Mouse (Mus musculus): ENCODE results near the gene Timm17a.

The Timm17a gene

GRCm38 (mm10) chr1:135280646-135281045, 32.9 kb downstream of the Timm17a start:
- no peak for DNase-seq (ENCODE audit: low read depth, low spot score)

DNA sequence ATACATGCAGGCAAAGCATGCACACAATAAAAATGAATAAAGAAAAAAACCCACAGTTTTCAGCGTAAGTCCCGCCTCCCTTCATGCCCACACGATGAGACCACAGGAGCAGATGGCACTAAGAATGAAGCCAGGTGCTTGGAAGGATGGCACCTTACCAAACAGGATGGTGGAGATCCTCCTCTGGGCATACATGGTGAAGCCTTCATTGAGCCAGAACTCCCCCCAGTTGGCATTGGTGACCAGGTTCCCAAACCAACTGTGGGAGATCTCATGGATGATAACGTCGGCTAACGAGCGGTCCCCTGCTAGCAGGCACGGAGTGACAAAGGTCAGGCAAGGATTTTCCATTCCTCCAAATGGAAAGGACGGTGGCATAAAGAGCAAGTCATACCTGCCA, 42.2 kb downstream of the Timm17a start:
- no peak for DNase-seq (ENCODE audit: low read depth, low spot score)

DNA sequence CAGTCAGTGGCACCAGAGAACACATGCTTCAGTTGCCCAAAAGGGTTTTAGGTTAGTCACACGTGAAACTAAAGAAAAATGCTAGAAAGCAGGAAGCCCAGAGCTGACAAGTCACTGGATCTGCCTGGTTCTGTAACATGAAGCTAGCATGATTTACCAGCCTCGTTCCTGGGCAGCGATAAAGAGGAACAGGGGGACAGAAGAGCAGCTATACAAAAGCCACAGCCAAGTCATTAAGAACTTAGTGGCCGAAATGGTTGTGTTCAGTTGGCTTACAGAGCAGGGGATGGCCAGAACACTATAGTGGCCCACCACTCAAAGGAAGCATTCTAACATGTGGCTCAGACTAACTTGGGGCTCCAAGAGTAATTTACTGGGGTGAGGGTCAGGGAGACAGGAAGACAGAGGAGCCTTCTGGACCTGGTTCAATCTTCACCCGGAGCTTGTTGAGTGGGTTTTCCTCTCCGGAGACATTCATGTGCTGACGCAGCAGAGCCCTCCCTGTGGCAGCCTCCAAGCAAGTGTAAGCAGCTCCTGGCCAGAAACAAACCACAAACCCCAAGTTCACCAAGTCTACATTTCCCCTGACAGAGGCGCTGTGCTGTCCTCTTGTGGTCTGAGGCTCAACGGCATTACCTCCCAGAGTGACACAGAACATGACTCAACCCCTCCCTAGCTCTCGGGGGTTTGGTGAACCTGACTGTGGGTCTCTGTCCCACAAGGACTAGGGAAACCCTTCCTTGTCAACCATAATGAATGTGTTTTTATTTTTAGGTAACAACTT, 45.7 kb downstream of the Timm17a start:
- peak; percentile 58 for DNase-seq (ENCODE audit: low read depth, low spot score)

GRCm38 (mm10) chr1:135265834-135266233, 47.7 kb downstream of the Timm17a start:
- DNase-seq (ENCODE audit: low read depth, low spot score), result no peak

DNA sequence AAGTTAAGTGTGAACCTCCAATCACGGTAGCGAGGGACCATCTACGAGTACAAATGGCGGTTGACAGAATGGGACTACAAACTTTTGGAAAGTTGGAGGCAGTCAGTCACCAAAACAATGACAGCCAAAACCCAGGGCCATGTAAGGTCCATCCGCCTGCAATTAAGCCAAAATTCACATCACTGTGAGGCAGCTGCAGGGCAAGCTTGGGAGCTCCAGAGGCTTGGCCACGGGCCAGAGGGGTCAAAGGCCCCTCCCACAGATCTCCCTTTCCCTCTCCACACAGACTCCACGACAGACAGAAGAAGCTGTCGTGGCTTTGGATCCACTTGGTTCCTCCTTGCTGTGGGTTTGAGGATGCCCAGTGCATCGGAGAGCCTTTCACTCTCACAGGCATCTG, 50.3 kb downstream of the Timm17a start:
- DNase-seq (ENCODE audit: low read depth, low spot score), result no peak

DNA sequence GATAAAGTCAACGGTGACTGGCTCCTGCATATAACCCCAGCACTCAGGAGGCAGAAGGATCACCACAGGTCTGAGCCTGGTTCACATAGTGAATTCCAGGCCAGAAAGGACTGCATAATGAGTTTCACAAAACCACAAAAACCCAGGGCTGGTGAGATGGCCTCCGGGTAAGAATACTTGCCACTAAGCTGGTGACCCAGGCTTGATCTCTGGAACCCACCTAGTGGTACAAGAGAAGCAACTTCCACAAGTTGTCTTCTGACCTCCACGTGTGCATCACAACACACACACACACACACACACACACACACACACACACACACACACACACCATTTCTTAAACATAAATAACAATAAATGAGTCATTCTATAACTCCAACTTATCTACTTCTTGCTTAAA, 51.2 kb downstream of the Timm17a start:
- no peak for DNase-seq (ENCODE audit: low read depth, low spot score)

- no peak for DNase-seq (ENCODE audit: low read depth, low spot score)
Observed at GRCm38 (mm10) chr1:135260931-135261330, 52.6 kb downstream of the Timm17a start.

GRCm38 (mm10) chr1:135259128-135259436, 54.5 kb downstream of the Timm17a start:
- peak; percentile 74 for DNase-seq (ENCODE audit: low read depth, low spot score)

DNA sequence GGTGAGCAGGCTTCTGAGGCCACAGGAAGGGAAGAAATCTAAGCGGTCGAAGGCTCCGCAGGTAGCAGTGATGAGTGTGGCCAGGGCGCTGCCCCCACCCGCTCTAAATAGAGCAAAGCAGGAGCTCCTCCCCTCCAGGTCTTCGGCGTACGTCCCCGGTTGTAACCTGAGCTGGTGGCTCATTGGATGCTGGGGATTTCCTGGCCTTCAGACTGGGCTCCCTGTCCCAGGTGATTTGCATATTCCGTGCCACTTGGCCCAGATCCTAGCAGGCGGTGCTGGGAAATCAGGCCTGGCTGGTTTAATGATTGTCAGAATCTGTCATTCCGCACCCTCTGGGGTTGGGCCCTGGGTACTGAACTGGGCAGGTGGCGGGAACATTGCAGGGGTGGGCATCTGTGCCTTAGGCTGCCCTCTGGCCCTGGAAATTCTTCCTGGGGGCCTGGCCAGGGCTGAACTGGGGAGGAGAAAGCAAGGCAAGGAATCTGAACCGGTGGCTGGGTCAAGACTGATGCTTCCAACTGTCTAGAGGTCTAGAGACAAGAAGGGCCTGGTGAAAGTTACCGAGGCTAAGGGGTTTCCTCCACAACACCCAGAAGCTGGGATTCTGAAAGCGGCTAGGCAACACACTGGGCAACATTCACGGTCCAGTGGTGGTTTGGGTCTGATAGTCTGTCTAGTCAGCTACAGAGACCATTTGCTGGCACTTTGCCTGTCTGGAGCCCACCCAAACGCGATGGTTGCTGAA, 55.0 kb downstream of the Timm17a start, which contains the start of gene Elf3:
TSS of gene Elf3 (minus strand) at position 189 of the 748 bp plus-strand sequence.
- no peak for DNase-seq (ENCODE audit: low read depth, low spot score)

DNA sequence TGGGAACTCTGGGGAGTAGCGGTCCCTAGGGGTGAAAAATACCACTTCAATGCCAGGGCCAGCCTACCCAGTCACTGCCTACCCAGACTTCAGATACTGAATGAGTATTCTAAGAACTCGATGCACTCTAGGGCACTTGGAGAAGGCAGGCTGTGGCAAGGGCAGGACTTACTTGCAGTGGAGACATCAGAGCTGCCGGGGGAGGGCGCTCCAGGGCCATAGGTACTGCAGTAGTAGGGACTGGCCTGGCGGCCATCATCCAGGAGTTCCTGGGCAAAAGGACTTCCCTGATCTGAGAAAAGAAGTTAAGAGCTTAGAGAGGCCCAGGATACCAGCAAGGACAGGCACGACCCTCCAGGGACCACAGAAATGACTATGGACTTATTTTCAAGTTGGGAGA, 57.3 kb downstream of the Timm17a start:
- no peak for DNase-seq (ENCODE audit: low read depth, low spot score)

DNA sequence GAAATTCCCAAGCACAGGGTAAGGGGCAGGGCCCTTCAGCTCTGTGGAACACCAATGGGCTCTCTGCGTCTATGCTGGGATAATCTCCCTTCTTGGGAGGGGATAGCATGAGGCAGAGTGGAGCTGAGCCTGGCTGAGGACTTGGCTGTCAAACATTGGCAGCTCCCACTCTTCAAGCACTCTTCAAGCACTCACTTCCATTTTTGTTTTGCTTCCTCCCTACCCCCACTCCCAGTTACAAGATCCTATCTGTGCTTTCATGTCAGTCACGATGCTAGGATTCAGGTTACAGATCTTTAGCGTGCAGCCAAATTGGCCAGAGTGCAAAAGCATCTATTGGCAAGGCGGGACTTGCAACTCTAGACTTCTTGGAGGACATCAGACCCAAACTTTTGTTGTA, 60.7 kb downstream of the Timm17a start:
- DNase-seq (ENCODE audit: low read depth, low spot score), result no peak

DNA sequence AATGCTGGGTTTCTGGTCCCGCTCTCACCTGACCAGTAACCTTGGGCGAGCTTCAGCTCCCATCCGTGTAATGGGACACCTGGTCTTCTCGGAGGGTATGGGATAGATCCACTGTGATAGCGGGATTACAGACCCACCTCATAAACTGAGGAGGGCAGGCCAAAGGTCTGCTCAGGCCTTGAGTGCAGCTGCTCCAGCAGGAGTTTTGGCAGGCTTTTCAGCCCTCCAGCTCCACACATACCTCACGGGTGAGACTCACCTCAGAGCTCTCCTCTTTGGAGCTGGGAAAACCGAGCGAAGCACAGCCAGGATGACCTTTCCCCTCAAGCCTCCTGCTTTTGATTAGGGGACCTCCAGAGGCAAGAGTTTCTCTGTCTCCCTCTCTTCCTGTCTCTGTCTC, 62.2 kb downstream of the Timm17a start:
- no peak for DNase-seq (ENCODE audit: low read depth, low spot score)

GRCm38 (mm10) chr1:135250706-135251105, 62.9 kb downstream of the Timm17a start:
- no peak for DNase-seq (ENCODE audit: low read depth, low spot score)

- no peak for DNase-seq (ENCODE audit: low read depth, low spot score)
Observed at GRCm38 (mm10) chr1:135248434-135248850, 65.1 kb downstream of the Timm17a start.
